Mouse (Mus musculus) midbrain, embryonic 14.5 days (tissue): ENCODE measurements at regions not wholly inside any gene's neighbourhood (a gene's known extent, or its start where the extent isn't known, plus 50 kb on each side); places are given as distances from the start of the nearest gene placed in this dataset.
A peak's percentile ranks its signal among the peaks of the same experiment; 100 is the strongest.

Experiments used
- ATAC-seq: fragments of 200-750 bp; cut with Nextera tagmentation; 2 replicates; pipeline ENCODE4 v1.8.0; 2017; ENCODE audit warnings: moderate number of reproducible peaks, moderate library complexity; ENCODE audit not compliant: low FRiP score, low TSS enrichment
- DNase-seq: peaks from one replicate; pipeline ENCODE4 v3.0.0-alpha.2; 2015
- H3K27ac ChIP-seq: fragments of 300-500 bp; sonication (generic); replicated peaks from 2 replicates; pipeline ENCODE4 v1.5.1; 2014; ENCODE audit warnings: mild to moderate bottlenecking, low read depth, low read length, moderate library complexity
- H3K27me3 ChIP-seq: fragments of 300-500 bp; sonication (generic); 2 replicates; pipeline ENCODE4 v1.6.1; 2014; ENCODE audit warnings: low read length, control low read depth, mixed read lengths; ENCODE audit not compliant: control insufficient read depth, insufficient read depth
- H3K36me3 ChIP-seq: fragments of 300-500 bp; sonication (generic); 2 replicates; pipeline ENCODE4 v1.6.1; 2014; ENCODE audit warnings: low read length, control low read depth; ENCODE audit not compliant: control insufficient read depth, insufficient read depth
- H3K4me1 ChIP-seq: fragments of 300-500 bp; sonication (generic); 2 replicates; pipeline ENCODE4 v1.6.1; 2014; ENCODE audit warnings: mild to moderate bottlenecking, antibody characterized with exemption, low read length, control low read depth; ENCODE audit not compliant: control insufficient read depth, insufficient read depth
- H3K4me2 ChIP-seq: fragments of 300-500 bp; sonication (generic); 2 replicates; pipeline ENCODE4 v1.6.1; 2014; ENCODE audit warnings: mild to moderate bottlenecking, low read length, moderate library complexity
- H3K4me3 ChIP-seq: fragments of 300-500 bp; sonication (generic); replicated peaks from 2 replicates; pipeline ENCODE4 v1.5.1; 2014; ENCODE audit warnings: low read depth, low read length
- H3K9ac ChIP-seq: fragments of 300-500 bp; sonication (generic); replicated peaks from 2 replicates; pipeline ENCODE4 v1.6.1; 2014; ENCODE audit warnings: mild to moderate bottlenecking, low read length, moderate library complexity
- H3K9me3 ChIP-seq: fragments of 300-500 bp; sonication (generic); 2 replicates; pipeline ENCODE4 v1.6.1; 2016; ENCODE audit warnings: low read length, control low read depth, mixed read lengths; ENCODE audit not compliant: control insufficient read depth
- WGBS: fragments of 180-500 bp; shearing (Covaris S2); extraction: QIAGEN DNeasy Blood & Tissue Kit; methylation state at CpG from one replicate; pipeline ENCODE4 v1.1.7; 2014; 5-methylcytosine and 5-hydroxymethylcytosine counted together

DNA sequence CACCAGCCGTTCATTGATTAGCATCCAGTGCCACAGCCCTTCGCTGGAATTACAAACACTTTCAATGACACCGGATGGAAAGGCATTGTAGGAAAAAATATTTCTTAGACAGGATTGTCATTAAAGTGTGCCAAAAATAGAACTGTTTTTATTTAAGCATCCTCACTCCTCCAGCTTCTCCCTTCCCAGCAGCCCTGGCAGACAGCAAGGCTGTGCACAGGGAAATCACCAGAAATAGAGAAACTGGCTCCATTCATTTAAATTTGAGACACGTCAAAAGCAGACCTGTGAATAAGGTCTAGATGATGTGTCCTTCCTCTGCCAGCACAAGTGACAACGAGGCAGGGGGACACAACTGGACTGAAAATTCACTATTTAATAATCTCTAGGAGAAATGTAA, 88.5 kb upstream of the Ankrd1 start:
- Histone ChIP-seq H3K4me1 (no peaks in the 10 kb centered on the region; the same call in 1 of the 2 replicates), H3K9me3 (no peaks in the 10 kb centered on the region), H3K27me3 (no peaks in the 10 kb centered on the region), H3K36me3 (no peaks in the 10 kb centered on the region), H3K9ac (no peak overlapping the region), H3K27ac (no peak overlapping the region), H3K4me3 (no peak overlapping the region), H3K4me2 (no peak overlapping the region)
- no peak for ATAC-seq
- 78% methylated on average over 5 of the region's 5 CpGs for WGBS
- no peak for DNase-seq

DNA sequence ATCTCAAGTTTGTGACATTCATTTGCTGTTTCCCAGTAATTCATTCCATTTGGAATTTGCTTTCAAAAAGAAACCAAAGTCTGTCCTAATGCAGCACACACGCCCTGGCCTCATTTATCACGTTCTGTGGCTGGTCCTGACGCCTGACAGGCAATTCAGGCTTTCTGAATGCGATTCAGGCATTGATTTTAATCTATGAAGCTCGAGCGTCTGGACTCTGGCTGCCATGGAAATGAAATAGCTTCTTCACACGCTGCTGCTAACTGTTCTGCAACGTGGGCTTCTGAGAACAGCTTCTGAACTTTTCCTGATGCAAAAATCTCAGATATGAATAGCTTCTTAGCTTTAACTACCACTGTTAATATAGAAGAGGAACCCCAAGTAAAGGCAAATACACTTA, 93.6 kb upstream of the Ankrd1 start:
- no peak overlapping the region for H3K4me2 ChIP-seq
- H3K9me3 ChIP-seq, result no peaks in the 10 kb centered on the region
- WGBS, result 9% methylated on average over 8 of the region's 8 CpGs
- no peaks in the 10 kb centered on the region for H3K36me3 ChIP-seq
- no peaks in the 10 kb centered on the region for H3K27me3 ChIP-seq
- no peak for ATAC-seq
- H3K4me3 ChIP-seq, result no peak overlapping the region
- DNase-seq, result peak; percentile 59
- peaks cover 10% of the 10 kb centered on the region for H3K4me1 ChIP-seq
- no peak overlapping the region for H3K9ac ChIP-seq
- H3K27ac ChIP-seq, result 0 out of 2 replicates have a peak overlapping the region, but pooled peaks have one; percentile 5

DNA sequence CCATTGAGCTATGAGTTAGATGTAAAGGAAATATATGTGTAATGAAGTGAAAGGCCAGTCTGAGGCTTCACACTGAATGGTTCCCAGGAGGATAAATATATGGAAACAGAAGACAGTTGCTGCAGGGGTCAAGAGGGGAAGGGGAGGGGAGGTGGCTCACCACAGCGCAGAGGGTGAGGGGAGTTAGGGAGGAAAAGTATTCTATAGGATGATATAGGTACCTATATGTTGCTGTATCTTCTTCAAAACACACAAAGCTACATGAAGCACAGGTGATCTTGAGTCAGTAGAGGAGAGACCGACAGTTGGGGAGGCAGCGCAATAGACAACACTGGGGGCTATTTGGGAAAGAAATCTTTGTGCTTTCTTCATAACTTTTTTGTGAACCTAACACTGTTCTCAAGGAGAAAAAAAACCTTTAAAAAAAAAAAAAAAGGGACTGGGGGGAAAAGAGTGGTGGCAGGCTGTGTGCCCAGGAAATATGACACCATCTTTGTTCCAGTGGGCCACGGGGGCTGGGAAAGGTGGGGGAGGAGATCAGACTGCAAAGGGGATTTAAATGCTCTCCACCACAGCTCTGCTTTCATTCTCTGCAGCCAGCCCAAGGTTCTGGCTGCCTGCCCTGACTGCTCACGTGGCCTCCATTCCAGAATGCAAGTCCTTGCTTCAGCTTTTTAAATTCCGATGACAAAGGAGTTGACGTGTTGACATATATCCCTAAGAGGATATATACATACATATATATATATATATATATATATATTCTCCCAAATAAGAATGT, 94.5 kb upstream of the Ankrd1 start:
- peak; percentile 80; the same call in 1 of the 2 replicates for ATAC-seq

DNA sequence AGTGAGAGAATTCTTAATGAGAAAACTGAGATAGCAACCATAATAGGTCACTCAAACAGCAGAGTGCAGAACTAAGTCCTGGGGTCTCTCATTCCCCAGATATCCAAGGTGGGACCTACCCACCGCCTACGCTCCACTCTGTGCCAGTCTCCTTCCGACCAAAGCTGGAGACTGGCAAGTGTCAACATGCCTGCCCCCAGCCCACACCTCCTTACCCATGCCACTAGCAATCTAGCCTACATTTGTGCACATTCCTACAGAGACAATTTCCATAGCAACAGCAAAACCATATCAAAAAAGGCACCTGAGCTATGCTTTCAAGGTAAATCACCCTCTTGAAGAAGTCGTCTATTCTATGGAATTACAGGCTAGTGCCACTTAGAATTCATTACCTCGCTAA, 97.3 kb upstream of the Ankrd1 start:
- no peak for ATAC-seq

More for the DNA sequence above, 94.5 kb upstream of the Ankrd1 start:
- no peaks in the 10 kb centered on the region for H3K27me3 ChIP-seq
- no peak overlapping the region for H3K9ac ChIP-seq
- H3K4me2 ChIP-seq, result no peak overlapping the region
- H3K27ac ChIP-seq, result no peak overlapping the region
- WGBS, result 18% methylated on average over 7 of the region's 7 CpGs
- no peak overlapping the region for H3K4me3 ChIP-seq
- H3K9me3 ChIP-seq, result no peaks in the 10 kb centered on the region
- peaks cover 10% of the 10 kb centered on the region for H3K4me1 ChIP-seq
- no peaks in the 10 kb centered on the region for H3K36me3 ChIP-seq
- DNase-seq, result peak; percentile 82

DNA sequence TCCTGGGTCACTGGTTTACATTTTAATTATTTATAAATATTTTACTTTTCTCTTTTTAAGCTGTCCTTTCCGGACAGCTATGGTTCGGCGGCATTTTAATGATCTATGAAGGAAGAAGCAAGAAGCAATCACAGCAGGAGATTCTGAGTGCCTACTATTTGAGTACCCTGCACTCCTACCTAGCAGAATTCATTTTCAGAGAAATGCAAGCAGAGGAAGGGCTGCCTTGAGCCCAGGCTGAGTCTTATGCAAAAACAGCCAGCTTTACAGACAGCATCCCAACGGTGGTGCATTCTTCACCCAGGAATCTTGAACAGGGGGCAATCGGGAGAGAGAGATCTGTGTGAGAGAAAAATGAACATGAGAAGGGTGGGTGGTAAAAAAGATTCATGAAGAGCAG, 97.7 kb upstream of the Ankrd1 start:
- H3K27ac ChIP-seq, result no peak overlapping the region
- no peak for ATAC-seq

More for the DNA sequence above, 97.3 kb upstream of the Ankrd1 start:
- WGBS, result 82% methylated on average over 5 of the region's 5 CpGs
- Histone ChIP-seq H3K4me1 (peaks cover 10% of the 10 kb centered on the region), H3K27ac (no peak overlapping the region), H3K4me3 (no peak overlapping the region), H3K9ac (no peak overlapping the region), H3K36me3 (no peaks in the 10 kb centered on the region), H3K27me3 (no peaks in the 10 kb centered on the region), H3K9me3 (no peaks in the 10 kb centered on the region), H3K4me2 (no peak overlapping the region)
- DNase-seq, result no peak

DNA sequence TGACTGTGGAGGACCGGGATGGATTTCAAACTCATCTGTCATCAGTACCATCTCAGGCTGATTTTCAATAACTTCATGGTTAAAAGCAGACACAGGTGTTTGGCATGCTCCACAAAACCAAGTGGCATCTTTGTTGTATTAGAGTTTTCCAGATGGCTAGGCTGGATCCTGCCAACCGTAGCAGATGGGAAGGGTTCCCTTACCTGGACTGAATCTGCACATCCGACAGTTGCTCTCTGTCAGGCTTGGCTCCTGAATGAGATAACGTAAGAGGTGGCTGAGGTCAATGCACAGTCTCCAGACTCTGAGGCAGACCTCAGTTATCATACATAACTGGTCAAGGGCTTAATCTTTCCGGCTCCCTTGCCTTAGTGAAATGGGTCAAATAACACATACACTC, 99.0 kb upstream of the Ankrd1 start:
- ATAC-seq, result no peak

More for the DNA sequence above, 97.7 kb upstream of the Ankrd1 start:
- Histone ChIP-seq H3K4me2 (no peak overlapping the region), H3K36me3 (no peaks in the 10 kb centered on the region), H3K4me3 (no peak overlapping the region), H3K9ac (no peak overlapping the region), H3K9me3 (no peaks in the 10 kb centered on the region), H3K4me1 (peaks cover 10% of the 10 kb centered on the region), H3K27me3 (no peaks in the 10 kb centered on the region)
- WGBS, result 60% methylated on average over 5 of the region's 5 CpGs
- peak; percentile 24 for DNase-seq

DNA sequence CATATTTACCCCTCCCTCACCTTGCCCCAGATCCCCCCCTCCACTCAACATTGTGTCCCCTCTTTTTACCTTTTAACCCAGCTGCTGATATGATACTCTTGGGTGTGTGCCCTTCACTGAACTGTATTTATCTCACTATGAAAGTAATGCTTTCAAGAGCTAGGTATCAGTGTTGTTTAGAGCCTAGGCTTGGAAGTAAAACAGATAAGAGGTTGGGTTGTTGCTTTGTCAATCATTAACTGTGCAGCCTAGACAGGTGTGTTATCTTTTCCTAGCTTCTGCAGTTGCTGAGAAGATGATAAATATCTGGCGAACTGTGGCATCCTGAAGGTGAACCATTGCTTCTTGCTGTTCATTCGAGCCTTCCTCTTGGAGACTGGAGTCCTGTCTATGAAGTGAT, 101.2 kb upstream of the Ankrd1 start:
- H3K4me1 ChIP-seq, result no peaks in the 10 kb centered on the region; the same call in 1 of the 2 replicates
- no peak overlapping the region for H3K4me3 ChIP-seq
- no peak for DNase-seq
- H3K36me3 ChIP-seq, result no peaks in the 10 kb centered on the region
- H3K4me2 ChIP-seq, result no peak overlapping the region
- H3K27ac ChIP-seq, result no peak overlapping the region
- 94% methylated on average over 2 of the region's 2 CpGs for WGBS
- H3K9ac ChIP-seq, result no peak overlapping the region
- H3K9me3 ChIP-seq, result no peaks in the 10 kb centered on the region
- ATAC-seq, result no peak
- no peaks in the 10 kb centered on the region for H3K27me3 ChIP-seq

More for the DNA sequence above, 99.0 kb upstream of the Ankrd1 start:
- Histone ChIP-seq H3K36me3 (no peaks in the 10 kb centered on the region), H3K9ac (no peak overlapping the region), H3K4me2 (no peak overlapping the region), H3K27me3 (no peaks in the 10 kb centered on the region), H3K9me3 (no peaks in the 10 kb centered on the region), H3K27ac (no peak overlapping the region), H3K4me3 (no peak overlapping the region), H3K4me1 (peaks cover 7% of the 10 kb centered on the region)
- WGBS, result 91% methylated on average over 5 of the region's 5 CpGs
- DNase-seq, result no peak

DNA sequence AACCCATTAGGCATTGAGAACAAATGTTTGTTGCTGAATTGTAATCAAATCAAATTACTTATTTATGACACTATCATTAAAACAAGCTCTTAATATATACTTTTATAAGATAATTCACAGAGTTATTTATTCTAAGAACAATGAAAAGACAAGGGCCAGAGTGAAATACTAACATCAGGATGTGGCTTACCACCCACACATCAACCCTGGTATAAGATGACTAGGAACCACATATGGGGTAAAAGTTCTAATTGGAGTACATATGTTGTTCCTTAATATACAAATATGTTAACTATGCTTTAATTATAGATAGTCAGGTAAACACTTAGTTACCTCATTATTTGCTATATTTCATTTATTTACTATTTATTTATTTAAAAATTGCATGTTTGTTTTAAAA, 101.7 kb upstream of the Ankrd1 start:
- Histone ChIP-seq H3K9me3 (no peaks in the 10 kb centered on the region), H3K4me2 (no peak overlapping the region), H3K27ac (no peak overlapping the region), H3K4me3 (no peak overlapping the region), H3K27me3 (no peaks in the 10 kb centered on the region), H3K9ac (no peak overlapping the region), H3K36me3 (no peaks in the 10 kb centered on the region), H3K4me1 (no peaks in the 10 kb centered on the region; the same call in 1 of the 2 replicates)
- ATAC-seq, result no peak
- no peak for DNase-seq

DNA sequence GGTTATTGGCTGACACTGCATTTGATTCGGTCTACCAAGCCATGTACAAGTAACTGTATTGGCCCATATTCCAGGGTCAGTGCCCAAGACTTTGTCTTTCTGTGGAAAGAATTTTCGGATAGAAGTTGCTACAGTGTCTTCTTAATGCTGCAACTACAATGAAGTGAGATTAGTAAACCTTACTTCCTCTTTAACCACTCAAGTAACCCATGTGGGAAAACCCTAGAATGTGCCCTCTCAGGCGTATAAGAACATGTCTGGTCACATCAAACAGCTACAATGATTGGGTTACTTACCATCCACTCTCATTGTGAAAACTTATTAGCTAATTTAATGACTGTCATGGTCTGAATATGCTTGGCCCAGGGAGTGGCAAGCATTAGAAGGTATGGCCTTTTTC, 102.3 kb upstream of the Ankrd1 start:
- Histone ChIP-seq H3K27me3 (no peaks in the 10 kb centered on the region), H3K36me3 (no peaks in the 10 kb centered on the region), H3K4me1 (no peaks in the 10 kb centered on the region; the same call in 1 of the 2 replicates), H3K9me3 (no peaks in the 10 kb centered on the region), H3K27ac (no peak overlapping the region), H3K4me3 (no peak overlapping the region), H3K4me2 (no peak overlapping the region), H3K9ac (no peak overlapping the region)
- ATAC-seq (no peak), DNase-seq (no peak)
- 88% methylated on average over 3 of the region's 3 CpGs for WGBS
